Mouse (Mus musculus) 416B (cell line): ENCODE measurements at regions not wholly inside any gene's neighbourhood (a gene's known extent, or its start where the extent isn't known, plus 50 kb on each side); places are given as distances from the start of the nearest gene placed in this dataset.
A peak's percentile ranks its signal among the peaks of the same experiment; 100 is the strongest.

Experiments used
- DNase-seq: peaks from one replicate; pipeline ENCODE4 v3.0.0; 2011; ENCODE audit warnings: low read depth

GRCm38 (mm10) chr3:128120647-128121440 lies 224.7 kb upstream of the Fam241a start:
- DNase-seq, result no peak

- no peak for DNase-seq
Measured at GRCm38 (mm10) chr3:128113209-128113608, 217.1 kb upstream of the Fam241a start.

GRCm38 (mm10) chr3:128110406-128110805 lies 214.3 kb upstream of the Fam241a start:
- no peak for DNase-seq

GRCm38 (mm10) chr3:128104516-128104915 lies 208.4 kb upstream of the Fam241a start:
- DNase-seq, result no peak

GRCm38 (mm10) chr3:128093046-128093445 lies 196.9 kb upstream of the Fam241a start:
- no peak for DNase-seq

- peak; percentile 51 for DNase-seq
Measured at GRCm38 (mm10) chr3:128088207-128088606, 192.1 kb upstream of the Fam241a start.

GRCm38 (mm10) chr3:128087163-128087562 lies 191.0 kb upstream of the Fam241a start:
- DNase-seq, result no peak

GRCm38 (mm10) chr3:128082463-128082862 lies 186.3 kb upstream of the Fam241a start:
- DNase-seq, result no peak

- DNase-seq, result no peak
Measured at GRCm38 (mm10) chr3:128081430-128081829, 185.3 kb upstream of the Fam241a start.

GRCm38 (mm10) chr3:128067861-128068260 lies 171.7 kb upstream of the Fam241a start:
- DNase-seq, result no peak

- no peak for DNase-seq
Measured at GRCm38 (mm10) chr3:128054031-128054430, 157.9 kb upstream of the Fam241a start.

- no peak for DNase-seq
Measured at GRCm38 (mm10) chr3:128043709-128044108, 147.6 kb upstream of the Fam241a start.

GRCm38 (mm10) chr3:128040407-128041115 lies 144.4 kb upstream of the Fam241a start:
- no peak for DNase-seq

GRCm38 (mm10) chr3:128039185-128039584 lies 143.1 kb upstream of the Fam241a start:
- no peak for DNase-seq

GRCm38 (mm10) chr3:128036538-128036937 lies 140.4 kb upstream of the Fam241a start:
- DNase-seq, result no peak

GRCm38 (mm10) chr3:128030352-128030751 lies 134.2 kb upstream of the Fam241a start:
- DNase-seq, result no peak

GRCm38 (mm10) chr3:128029565-128029915 lies 133.4 kb upstream of the Fam241a start:
- no peak for DNase-seq

GRCm38 (mm10) chr3:128028856-128029564 lies 132.9 kb upstream of the Fam241a start:
- DNase-seq, result no peak

- no peak for DNase-seq
Measured at GRCm38 (mm10) chr3:128024856-128025255, 128.7 kb upstream of the Fam241a start.

GRCm38 (mm10) chr3:128014909-128015308 lies 118.8 kb upstream of the Fam241a start:
- no peak for DNase-seq

GRCm38 (mm10) chr3:128002905-128003641 lies 106.9 kb upstream of the Fam241a start:
- DNase-seq, result no peak

GRCm38 (mm10) chr3:128001924-128002501 lies 105.9 kb upstream of the Fam241a start:
- DNase-seq, result peak; percentile 60
